Mouse (Mus musculus): ENCODE results near the gene Osbpl9. TPM values are rescaled to one million over a fixed set of nuclear protein-coding genes. Genes with fewer than 3 reads are reported as not detected.

Osbpl9 gene
- total RNA-seq, 4 experiments from 2014 or later, result 60.7 to 75.9 (median 72.2) TPM

DNA sequence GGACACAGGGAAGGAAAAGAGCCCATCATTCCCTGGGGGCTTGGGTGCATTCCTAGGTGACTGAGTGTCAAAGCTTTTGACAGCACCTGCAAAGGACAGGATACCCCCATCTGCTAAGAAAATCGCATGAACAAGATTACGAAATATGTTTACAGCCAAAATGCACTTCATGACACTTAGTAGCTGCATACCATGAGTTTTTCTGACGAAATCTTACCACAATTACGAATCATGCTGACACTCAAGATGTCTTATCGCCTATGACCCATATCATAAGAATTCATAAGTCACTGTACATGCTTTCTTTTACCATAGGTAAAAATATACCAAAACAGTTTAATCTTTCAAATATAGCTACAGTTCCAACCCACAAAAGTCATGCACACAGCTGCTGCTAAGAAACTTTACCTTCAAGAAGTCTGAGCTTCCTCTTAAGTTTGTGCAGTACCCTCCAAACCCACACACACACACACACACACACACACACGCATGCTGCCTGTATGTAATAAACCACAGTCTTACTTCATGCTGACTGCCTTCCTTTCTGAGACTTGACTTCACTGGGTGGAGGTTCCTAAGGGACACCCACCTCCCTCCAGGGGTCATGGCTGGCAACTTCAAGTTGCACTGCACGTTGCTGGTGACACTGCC is 65.5 kb downstream of the Osbpl9 start:
- DNase-seq (ENCODE audit: low spot score in 2 of 2), result no peak

DNA sequence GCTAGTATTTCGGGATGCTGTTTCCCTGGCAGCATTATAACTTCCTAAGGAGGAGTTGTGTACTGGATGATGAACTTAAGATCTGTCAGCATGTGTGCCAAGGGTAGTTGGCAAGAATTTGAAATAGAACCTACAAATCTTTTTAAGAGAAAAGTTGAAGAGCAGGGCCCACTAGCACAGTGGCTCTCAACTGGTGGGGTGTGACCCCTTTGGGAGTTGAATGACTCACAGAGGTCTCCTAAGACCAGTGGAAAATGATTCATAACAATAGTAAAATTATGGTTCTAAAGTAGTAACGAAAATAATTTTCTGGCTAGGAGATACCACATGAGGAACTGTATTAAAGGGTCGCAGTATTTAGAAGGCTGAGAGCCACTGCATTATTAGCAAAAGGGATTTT is 67.1 kb downstream of the Osbpl9 start:
- no peak for DNase-seq (ENCODE audit: low spot score in 2 of 2)

DNA sequence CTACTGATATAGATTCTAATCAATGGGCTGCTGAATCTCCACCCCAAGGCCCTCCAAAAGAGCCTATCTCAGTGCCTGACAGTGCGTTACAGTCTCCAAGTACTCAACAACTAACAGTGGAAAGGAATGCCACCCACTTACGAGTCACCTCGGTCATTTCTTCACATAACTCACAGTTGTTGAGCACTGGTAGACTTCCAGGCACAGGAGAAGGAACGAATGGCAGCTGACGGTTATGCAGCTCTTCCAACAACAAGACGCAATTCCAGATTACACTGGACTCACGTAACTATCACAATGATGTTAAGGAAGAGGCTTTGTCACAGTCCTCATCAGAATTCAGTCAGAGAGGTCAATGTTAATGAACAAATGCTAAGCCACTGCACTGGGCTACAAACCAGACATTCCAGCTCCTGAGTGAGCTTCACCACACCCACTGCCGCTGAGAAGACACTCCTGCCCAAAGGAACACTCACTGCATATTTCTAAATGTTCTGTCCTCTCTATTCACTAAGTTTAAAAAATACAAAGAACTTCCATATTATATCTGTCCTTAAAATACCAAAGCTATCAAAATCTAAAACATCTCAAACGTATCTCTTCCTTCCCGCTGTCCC is 70.7 kb downstream of the Osbpl9 start:
- DNase-seq (ENCODE audit: low spot score in 2 of 2), result no peak

DNA sequence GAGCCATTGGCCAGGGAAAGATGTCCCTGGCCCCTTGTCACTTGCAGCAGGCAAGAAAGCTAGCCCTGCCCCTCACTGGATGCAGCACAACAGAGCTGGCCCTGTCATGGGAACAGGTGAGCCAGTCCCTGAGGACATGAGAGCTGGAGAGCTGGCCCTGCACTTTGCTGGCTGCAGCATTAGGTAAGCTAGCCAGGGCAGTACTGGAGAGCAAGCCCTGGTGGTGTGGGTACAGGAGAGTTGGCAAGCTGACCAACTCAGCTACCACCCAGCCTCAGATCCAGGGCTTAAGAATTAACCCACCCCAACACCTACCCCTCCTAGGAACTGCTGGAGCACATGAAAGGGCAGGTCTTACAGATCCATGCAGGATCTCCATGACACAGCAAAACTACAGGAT is 73.1 kb downstream of the Osbpl9 start:
- no peak for DNase-seq (ENCODE audit: low spot score in 2 of 2)

DNA sequence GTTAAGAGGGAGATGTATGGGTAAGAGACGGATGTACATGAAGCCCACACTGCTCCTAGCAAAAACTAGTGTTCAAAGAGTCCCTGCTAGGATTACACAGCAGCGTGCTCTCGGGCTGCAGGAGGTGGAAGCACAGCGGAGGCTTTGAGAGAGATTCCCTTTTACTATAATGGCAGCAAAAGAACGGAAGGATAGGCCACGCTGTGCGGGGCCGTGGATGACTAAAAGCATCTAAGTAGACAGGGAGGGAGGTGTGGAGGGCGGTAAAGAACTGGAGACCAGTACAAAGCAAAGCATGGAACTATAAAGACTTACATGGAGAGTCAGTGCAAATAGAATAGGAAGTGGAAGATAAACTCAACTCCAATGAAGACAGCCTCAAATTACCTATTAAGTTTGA is 74.1 kb downstream of the Osbpl9 start:
- DNase-seq (ENCODE audit: low spot score in 2 of 2), result no peak

DNA sequence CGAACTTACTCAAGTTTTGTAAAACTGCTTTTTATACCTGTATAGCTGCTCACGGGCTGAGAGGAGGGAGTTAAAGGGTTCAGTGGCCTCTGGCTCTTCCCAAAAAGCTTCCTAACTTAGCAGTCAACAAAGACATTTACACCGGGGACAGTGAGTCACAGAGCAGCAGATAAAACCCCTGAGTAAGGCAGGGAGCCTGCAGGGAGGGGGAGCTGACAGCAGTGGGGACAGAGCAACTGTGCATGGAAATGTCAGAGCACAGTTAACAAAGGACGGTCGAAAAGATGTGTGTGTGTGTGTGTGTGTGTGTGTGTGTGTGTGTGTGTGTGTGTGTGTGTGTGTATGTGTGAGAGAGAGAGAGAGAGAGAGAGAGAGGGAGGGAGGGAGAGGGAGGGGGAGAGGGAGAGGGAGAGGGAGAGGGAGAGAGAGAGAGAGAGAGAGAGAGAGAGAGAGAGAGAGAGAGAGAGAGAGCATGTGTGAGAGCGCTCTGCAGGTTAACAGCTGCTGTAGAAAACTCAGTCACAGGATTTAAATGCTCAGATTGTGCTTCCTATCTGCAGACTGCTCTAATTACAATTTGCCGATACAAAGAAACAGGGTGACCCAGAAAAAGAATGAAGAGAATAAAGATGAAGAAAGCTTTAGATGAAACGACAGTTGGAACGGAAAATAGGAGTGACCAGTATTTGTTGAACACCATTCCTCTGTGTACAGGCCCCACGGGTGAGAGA is 75.1 kb downstream of the Osbpl9 start:
- DNase-seq (ENCODE audit: low spot score in 2 of 2), result no peak

DNA sequence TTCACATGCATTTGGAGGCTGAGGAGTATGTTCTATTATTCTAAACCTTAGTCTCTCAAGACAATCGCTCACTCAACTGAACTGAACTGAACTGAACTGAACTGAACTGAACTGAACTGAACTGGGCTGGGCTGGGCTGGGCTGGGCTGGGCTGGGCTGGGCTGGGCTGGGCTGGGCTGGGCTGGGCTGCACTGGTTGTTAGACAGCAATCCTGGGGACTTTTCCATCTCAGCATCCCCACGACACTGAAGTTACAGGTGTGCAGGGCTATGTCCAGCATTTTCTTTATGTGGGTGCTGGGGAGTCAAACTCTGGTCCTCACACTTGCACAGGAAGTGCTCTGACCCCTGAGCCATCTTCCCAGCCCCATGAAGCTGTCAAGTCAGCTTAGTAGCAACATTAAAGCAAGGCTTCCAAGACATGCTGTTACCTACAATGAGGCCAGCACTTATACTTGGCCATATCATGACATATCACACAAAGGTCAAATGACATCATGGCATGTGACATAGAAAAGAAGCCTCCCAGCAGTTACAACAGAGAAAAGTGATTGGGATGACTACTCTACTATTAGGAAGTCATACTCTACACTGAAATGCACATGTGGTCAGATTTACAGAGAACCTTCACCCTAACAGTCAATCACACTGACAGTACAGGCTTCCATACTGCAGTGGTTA is 76.2 kb downstream of the Osbpl9 start:
- no peak for DNase-seq (ENCODE audit: low spot score in 2 of 2)

DNA sequence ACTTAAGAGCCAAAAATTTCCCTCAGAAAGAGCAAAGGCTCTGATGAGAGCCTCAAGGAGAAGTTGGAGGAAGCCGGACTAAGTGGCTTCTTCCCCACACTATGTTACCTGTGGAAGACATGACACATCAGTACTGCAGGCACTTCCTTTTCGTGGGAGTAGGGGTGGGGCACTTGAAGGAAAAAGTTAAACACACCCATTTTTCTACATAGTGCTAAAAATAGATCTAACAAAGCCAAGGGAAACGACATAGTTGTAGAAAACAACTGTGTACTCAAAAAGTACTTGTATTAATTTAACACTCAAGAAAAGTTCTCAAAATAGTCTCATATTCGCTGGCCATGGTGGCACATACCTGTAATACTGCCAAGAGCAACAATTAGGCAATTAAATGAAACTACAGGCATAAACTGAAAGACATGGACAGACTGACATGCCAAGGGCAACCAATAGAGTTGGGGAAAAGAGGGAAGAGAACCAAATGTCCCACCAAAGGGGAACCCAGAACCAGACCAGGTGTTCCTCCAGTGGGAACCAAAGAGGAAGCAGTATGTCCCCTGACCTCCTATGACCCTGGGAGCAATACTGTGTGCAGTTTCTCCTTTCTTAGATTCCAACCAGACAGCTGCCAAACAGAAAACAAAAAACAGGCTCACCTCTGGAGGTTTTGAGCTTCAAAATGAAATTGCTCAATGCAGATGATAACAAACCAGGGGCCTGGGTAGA is 79.1 kb downstream of the Osbpl9 start:
- DNase-seq (ENCODE audit: low spot score in 2 of 2), result no peak

DNA sequence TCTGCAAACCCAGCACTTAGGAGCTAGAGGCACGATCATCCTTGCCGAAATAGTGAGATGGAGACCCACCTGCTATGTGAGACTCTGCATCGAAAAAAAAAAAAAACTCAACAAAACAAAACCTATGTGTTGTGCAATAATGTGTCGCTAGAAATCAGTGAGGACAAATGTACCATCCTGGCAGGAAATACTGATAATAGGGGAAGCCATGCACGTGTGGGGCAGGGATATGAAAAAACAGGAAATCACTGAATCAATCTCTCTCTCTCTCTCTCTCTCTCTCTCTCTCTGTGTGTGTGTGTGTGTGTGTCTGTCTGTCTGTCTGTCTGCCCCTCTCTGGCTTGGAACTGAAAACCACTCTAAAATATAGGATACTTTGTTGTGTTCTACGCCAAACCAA is 81.3 kb downstream of the Osbpl9 start:
- DNase-seq (ENCODE audit: low spot score in 2 of 2), result no peak

DNA sequence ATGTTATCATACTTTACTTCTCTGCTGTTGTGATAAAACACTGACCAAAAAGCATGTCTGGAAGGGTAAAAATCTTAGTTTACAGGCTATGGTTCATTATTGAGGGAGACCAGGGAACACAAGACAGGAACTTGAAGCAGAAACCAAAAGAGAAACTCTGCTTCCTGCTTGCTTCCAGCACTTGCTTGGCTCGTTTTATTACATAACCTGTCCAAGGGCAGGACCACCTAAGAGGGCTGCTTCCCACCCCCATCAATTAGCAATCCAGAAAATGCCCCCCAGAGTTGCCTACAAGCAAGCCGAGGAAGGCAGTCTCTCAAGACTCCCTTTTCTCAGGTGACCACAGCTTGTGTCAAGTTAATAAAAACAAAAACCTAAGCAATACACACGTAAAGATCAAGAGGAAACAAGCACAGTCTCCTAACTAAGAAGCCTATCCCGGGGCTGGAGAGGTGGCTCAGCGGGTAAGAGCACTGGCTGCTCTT is 82.4 kb downstream of the Osbpl9 start:
- no peak for DNase-seq (ENCODE audit: low spot score in 2 of 2)

DNA sequence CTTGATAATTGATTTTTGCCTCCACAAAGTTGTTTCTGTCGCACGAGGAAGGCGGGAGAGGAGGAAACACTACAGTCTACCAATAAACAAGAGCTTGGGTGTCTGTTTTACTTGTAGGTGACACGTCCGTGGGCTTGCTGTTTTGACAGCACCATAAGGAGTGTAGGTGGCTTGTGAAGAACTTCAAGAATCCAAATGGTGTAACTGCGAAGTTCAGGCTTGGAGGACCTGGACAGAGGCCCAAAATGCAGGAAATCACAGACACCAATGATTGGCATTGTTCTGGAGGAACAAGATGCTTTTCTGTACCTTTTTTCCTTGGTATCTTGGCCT is 83.8 kb downstream of the Osbpl9 start:
- peak in 1 of 2 experiments; percentile 74 for DNase-seq (ENCODE audit: low spot score in 2 of 2)

DNA sequence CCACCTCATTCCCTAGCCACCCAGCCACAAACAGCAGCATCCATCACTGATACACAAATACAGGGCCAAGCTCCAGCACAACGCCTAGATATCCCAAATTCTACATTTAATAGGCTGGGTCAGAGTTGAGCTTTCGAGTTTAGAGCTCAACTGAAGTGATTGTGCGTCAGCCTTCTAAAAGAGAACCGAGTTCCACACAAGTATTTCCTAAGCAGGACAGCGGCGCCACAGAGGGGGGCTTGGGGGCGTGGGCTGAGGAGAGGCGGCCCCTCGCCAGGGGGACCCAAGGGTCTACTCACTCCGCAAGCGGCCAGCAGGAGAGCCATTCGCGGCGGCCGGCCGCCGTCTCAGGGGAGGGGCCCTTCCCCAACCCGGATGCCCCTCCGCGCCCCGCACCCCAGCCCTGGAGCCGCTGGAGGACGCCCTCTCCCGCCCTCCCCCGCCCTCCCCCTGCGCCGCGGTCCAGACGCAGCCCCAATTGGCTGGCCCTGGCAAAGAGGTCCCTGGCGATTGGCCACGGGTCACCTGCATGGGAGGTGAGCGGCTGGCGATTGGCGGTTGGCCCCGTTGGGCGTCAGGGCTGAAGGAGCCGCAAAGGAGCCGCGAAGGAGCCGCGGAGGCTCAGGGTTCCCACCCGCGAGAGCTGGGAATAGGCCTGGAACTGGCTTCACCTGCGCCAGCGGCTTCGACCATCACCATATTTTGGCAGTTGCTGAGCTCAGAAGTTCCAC is 84.3 kb downstream of the Osbpl9 start:
- DNase-seq (ENCODE audit: low spot score in 2 of 2), result peak; percentile 61 to 74

DNA sequence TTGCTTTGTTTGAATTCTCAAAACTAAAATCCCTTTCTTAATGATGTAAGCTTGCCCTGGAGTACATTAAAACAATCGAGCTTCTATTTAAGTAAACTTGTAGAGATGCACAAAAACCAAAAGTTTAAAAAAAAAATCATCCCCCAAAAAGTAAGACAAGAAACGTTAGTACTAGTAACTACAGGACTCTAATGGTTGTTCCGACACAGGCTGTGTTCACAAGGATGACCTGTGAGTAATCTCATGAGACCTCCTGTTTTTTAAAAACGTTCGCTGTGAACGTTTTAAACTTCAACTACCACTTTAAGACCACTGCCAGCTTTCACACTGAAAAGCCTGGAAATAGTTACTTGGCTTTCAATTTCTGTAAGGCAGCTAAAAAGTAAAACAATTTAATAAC is 85.1 kb downstream of the Osbpl9 start:
- no peak for DNase-seq (ENCODE audit: low spot score in 2 of 2)

DNA sequence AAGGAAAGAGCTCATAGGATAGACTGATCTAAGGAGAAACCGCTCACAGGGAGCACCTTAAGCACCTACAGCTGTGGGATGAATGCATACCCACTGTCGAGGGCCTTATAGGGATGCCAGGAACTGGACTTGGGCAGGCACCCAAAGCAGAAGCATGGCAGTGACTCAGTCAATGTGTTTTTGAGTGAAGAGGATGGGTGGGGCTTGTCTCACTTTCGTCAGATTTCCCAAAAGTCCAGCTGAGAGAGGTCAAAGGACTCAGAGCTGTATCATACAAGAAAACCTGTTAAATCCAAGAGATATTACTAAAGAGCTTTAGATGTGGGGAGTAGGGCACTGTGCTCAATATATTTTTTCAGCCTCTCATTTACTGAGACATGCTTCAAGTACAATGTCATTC is 85.6 kb downstream of the Osbpl9 start:
- no peak for DNase-seq (ENCODE audit: low spot score in 2 of 2)

DNA sequence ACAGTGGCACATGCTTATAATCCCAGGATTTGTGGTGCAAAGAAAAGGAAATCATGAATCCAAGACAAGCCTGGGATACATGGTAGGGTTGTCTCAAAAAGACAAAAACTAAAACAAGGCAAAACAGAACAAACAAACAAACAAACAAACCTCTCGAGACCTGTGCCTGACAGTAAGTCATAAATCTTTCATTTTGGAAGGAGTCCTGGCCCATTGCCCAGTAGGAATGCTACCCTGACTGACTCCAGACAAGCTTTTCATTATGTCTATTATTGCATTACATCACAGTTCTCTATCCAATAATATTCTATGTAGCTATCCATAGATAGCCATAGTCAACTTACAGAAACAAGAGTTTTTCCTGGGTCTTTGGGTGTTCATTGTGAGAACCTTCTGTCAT is 86.3 kb downstream of the Osbpl9 start:
- DNase-seq (ENCODE audit: low spot score in 2 of 2), result no peak

DNA sequence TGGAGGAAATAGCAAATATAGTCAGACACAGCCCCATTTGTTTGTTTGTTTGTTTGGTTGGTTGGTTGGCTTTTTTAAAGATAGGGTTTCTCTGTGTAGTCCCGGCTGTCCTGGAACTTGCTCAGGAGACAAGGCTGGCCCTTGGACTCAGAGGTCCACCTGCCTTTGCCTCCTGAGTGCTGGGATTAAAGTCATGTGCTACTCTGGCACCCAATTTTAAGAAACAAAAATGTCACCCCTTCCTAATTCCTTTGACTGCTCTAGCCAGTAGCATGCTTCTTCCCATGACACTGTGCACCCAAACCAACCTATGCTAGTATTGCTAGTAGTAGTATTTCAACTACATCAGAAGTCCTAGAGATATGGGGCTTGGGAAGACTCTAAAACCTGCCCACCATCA is 87.8 kb downstream of the Osbpl9 start:
- no peak for DNase-seq (ENCODE audit: low spot score in 2 of 2)

DNA sequence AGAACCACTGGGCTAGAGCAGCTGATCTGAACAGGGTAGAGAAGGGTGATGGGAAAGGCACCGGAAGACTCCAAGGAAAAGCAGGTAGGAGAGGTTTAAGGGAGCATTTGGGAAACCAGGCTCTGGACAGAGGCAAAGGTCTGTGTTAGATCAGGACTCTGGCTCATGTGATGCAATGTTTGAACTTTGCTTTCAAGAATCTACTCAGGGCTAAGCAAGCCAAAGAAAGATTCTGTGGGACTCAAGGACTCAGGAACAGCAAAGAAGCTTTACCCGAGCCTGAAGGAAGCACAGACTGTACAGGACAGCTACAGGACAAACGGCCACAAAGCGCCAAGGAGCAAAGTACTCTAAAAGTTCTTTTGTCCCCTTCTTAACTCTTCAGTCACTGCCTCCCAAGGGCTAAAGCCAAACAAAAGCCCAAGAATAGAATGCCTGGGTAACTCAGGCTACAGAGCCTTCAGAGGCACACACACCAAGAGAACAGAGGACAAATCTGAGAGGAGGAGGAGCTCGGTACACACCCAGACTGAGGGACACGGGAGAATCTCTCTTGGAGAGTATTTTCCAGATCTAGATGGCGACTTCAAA is 89.1 kb downstream of the Osbpl9 start:
- no peak for DNase-seq (ENCODE audit: low spot score in 2 of 2)

DNA sequence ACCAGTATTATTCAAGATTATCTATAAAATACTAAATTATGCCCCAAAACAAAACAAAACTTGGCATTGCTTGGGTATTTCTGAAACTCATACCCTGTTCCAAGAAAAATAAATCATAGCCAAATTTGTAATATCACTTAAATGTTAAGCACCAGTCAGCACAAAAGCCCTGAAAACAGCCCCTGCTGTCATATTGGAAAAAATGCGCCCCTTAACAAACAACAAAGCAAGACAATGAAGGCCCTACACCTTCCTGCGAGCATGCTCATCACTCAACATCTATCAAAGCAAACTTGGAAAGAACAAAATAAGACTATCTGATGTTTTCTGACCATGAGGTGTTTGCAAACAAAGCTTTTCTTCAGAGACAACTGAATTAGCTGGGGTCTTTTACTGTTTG is 91.1 kb downstream of the Osbpl9 start:
- DNase-seq (ENCODE audit: low spot score in 2 of 2), result no peak

DNA sequence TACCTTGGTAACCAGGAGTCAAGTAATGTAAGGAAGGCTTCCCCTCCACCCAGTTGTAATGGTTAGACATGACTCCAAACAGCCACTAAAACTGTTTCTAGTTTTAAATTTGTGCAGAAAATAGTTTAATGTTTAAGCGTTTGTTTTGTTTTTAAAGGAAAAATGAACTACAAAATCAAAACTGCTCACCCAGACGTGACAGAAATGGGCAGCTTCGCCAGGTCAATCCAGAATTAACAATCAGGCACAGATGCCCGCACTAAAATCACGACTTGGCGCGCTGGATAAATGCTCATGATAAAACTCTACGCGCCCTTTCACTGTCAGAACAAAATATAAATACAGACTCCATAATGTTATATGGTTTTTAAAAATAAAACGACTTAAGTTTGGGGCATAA is 92.4 kb downstream of the Osbpl9 start:
- DNase-seq (ENCODE audit: low spot score in 2 of 2), result no peak

DNA sequence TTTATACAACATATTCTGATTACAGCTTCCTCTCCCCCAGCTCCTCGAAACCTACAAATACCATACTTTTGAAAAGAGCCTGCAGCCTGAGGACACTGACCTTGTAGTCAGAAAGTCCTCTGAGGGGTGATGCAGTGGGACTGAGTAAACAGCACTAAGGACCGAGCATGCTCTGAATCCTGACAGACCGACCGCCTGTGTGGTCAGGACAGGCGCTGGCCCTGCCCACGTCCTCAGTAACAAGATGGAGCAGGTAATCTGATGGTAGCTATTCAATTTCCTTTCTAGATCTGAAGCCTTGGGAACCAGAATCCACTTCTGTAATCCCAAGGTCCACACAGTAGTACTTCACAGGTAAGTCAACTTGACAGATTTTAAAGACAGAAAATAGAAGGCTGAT is 93.1 kb downstream of the Osbpl9 start:
- no peak for DNase-seq (ENCODE audit: low spot score in 2 of 2)

DNA sequence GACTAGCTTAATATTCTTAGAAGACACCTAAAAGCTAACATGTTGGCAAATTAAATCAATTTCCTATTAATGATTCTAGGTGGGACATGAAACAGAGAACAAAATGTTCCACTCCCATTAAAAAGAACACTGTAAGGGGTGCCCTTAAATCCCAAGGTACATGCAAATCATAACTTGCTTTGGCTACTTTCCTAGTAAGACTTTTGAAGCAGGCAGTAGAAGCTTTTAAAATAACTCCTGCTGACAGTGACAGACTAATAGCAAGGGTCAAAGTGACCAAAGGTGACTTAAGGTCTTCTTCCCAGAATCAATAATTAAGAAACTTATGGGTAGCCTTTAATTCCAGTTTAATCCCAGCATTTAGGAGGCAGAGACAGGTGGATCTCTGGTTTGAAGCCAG is 95.5 kb downstream of the Osbpl9 start:
- no peak for DNase-seq (ENCODE audit: low spot score in 2 of 2)
